Mouse (Mus musculus): Measurements from ENCODE around the gene Kif23.

Kif23 gene

DNA sequence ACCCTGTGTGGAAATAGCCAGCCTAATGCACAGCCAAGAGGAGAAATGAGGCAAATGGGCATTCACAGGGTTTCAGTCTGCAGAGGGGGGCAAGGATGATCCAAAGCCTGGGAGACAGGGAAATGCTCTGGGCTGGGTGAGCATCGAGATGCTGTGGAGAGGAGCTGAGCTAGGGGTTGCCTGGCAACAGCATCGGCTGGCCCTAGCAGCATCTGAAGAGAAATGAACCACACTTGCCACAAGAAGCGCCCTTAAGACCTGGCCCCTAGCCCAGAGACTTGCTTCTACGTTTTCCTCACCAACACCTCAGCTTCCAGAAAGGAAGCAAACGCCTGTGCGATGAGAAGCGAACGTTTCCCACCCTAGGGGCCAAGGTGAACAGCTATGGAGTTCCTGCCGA, 44.1 kb downstream of the Kif23 start:
- no peak for DNase-seq

DNA sequence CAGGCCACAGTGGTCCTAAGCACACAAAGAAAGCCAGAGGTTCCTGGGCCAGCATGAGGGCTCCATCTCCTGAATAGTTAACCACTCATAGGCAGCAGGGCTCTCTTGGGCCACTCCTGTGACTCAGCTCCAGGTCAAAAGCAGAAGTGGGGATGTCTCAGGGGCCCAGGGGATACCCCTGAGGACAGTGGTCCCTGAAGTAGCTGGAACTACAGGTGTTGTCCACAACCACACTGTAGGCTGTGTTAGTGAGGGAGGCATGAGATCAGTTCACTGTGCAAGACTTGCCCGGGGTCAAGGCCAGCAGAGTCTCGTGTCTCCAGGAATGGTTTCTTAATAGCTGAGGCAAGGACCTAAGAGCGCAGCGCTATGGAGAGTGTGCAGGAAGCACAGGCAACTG, 45.0 kb downstream of the Kif23 start:
- no peak for DNase-seq

DNA sequence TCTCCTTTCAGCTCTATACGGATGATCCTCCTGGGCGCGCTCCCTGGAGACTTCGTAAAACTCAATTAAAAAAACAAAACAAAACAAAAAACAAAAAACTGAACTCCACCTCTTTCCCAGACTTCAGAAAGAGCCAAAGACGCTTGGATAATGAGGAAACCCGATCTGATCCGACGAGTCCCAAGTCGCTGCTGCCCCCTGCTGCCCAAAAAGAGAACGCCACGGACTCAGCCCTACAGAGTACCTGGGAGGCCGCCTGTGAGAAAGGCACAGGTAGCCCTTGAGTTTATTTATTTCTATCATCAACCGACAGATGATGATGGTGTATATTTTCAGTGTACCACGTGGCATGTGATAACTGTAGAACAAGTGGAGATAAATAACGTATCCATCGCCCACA, 46.8 kb downstream of the Kif23 start:
- DNase-seq: peak; percentile 85

DNA sequence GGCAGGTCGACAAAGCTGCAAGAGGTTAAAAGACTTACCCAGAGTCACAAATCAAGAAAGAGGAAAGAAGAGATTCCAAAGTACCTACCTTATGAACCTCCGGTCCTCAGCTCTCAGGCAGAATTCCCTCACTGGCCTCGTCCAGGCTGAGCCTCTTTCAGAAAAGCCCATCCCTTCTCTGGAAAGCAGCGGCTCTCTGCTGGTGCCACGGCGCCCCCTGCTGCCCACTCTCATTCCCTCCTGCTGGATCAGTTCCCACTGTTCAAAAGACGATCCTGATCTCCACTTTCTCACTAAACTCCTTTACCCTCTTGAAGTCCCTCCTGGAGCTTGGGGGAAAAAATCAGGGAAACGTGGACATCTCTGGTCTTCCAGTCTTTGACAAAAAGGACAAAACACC, 48.2 kb downstream of the Kif23 start:
- peak; percentile 89 for DNase-seq

DNA sequence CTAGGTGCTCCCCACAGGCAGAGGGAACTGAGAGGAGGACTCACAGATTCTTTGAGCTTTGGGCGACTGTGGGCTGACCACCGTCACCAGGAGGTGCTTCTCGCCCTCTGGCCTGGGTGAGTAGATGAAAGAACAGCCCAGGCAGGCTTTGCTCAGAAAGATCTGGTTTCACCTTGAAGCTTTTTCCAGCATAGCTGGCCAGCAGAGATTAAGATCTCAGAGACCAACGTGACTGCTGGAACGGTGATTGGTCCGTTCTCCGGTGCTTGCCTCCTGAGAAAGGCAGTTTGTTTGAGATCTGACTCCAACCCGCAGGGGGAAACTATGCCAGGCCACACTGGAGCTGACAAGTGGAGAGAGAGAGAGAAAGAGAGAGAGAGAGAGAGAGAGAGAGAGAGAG, 51.6 kb downstream of the Kif23 start:
- DNase-seq: no peak

DNA sequence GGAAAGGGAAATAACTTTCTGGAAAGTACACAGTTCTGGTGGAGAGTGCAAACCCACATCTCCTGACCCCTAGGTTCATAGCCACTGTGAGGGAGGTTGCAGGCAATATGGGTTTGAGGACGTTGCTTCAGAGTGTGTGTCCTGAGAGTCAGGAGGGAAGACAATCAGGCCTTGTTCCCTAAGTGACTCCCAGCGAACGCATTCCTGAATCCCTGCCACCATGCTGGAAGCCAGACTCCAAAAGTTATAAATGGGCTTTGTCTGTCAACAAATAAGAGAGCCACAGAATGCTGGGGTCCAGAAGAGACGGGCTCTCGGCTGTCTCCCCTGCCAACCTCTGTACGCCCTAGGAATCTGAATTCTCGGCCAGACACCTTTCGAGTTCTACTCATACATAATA, 56.7 kb downstream of the Kif23 start:
- DNase-seq: no peak

DNA sequence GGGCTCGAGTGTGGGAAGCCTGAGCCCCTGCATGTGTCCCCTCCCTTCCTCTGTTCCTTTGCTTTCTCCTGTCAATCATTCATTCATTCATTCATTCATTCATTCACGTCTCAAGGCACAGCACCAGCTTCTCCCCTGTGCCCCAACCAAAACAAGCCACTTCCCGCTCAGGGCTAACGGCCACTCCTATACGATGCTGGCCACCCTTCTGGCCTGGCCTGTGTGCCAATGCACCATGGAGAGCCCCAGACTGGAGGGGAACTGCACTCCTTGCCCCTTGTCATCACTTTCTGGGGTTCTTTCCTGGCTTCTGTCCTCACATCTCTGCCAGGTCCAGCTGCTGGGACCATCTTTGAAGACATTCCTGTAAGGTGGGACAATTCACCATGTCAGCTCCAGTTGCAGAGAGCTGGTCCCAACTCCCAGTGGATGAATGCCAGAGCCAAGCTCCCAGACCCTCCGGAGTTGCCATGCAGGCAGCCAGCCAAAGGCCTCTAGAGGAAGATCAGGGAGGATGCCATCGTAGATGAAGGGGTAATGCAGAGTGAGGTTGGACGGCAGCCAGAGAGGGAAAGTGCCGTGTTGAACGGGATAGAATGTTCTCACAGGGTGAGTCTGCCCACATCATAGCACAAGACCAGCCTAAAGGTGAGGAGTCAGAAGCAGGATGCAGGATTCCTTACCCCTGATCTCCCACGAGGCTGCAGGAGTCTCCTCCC, 58.8 kb downstream of the Kif23 start:
- DNase-seq: no peak

DNA sequence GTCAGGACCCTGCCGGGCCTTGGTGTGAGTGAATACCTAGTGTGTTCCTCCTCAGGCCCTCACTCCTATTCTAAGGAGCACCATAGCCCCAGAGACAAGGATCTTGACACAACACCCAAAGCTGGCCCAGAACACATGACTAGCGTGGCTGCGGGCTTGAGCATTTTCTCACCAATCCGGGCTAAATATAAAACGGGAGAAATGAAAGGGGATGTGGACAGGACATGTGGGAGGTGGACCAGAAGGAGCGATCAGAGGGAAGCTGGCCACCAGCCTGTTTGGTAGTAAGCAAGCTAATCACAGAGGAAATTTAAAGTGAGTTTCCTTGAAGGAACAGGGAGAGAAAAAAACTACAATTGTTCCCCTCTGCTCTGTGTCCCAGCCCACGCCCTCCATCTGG, 60.6 kb downstream of the Kif23 start:
- DNase-seq: no peak

DNA sequence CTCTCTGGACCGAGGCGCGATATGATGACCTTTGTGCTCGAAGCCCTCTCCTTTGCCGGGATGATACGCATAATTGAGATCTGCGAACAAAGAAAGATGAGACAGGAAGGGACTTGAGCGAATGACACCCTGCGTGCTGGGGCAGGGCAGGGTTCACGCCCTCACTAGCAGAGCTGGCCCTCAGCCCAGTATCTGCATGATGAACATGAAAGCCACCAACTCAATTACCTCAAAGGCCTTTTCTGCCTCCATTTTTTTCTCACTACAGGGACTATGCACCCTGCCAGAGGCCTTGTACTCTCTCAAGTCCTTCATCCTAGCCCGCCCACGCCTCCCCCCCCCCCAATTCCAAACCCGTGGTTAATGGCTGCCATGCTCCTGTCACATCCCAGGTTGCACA, 61.6 kb downstream of the Kif23 start:
- no peak for DNase-seq

DNA sequence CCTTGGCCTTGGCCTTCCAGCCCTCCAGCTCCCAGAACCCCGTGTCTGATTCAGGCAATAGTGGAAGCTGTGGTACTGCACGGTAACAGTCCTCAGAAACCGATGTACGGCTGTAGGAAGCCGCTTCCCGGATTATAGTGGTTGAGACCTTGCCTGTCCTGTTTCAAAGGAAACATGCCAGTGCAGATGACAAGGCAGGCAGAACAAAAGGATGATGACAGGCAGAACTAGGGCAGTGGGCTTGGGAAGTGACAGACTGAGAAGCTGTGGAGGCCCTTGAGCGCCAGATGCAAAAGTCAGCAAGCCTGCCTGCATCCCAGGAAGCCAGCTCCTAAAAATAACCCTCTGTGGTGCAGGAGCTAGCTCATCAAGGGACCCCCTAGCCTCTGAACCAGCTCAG, 62.2 kb downstream of the Kif23 start:
- no peak for DNase-seq

DNA sequence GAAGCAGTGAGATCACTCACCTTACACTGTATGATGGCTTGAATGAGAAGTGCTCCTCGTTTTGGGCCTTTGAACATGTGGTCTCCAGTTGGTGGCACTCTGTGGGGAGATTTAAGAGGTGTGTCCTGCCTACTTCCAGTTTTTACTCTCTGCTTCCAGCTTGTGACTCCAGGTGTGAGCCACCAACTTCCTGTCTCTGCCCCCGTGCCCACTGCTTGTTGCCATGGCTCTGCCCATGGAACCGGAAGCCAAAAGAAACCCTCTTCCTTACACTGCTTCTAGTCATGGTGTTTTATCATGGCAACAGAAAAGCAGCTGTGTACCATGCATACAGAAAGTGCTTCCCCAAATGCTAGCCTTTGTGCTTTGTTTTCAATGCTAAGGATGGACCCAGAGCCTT, 64.4 kb downstream of the Kif23 start:
- no peak for DNase-seq

DNA sequence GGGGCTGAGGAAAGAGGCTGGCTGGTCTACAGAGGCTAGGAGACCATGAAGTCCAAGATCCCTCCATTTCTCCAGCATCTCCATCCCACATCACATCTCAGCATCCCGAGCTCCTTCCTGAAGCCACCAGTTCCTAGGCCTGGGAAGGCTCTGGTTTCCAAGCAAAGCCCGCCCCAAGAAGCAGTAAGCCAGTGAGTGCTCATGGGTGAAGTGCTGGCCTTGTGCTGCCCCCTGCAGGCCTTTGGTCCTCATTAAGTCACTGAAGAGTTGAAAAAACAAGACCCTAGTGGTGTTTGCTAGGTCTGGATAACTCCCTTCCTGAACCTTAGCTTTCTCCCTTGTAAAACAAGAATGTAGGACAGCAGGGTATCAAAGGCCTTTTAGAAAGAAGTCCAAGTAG, 67.7 kb downstream of the Kif23 start:
- peak; percentile 89 for DNase-seq

DNA sequence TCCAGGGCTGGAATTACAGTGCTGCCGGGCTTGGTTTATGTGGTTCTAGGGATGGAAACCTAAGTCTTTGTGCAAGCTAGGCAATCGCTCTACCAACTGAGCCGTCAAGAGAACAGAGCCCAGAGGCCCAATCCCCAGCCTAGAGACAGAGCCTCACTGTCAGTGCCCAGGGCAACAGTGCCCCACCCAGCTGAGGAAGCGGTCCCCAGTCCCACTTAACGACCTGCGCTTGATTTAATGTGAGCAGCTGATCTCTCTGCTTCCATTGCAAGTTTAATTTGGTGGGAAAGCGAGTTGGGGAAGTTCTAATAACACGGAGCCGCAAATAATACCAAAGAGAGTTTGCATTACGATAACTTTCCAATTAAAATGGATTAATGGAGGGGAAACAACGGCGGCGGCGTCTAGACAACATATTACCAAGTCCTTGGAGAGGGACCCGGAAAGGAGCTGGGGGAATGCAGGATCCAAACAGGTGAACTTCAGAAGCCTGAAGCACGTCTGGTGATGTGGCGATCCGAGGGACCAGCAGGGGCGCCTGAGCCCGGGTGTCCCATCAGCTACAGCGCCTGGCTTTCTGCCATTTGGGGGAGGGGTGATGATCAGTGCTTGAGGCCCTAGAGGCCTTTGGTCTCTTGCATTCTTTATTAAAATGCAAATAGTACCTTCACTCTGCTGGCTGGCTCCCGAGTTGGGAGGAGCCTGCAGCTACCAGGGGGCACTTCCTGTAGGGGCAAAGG, 69.0 kb downstream of the Kif23 start:
- DNase-seq: peak; percentile 73

DNA sequence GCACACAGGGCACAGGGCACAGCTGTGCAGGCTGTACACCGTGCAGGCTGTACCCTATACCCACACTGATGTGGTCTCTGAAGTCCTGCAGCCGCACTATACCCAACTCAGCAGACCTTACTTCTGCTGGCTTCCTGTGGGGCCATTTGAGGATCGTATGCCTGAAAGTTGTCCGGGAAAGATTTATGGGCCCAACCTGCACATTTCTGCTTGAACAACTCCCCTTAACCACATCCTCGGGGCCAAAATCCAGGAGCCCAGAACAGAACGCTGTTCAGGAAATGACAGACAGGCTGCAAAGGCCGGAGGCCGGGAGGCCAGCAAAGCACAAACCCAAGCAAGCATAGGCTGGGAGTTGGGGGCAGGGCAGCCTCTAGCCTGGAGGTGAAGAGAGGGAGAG, 73.2 kb downstream of the Kif23 start:
- DNase-seq: peak; percentile 62

DNA sequence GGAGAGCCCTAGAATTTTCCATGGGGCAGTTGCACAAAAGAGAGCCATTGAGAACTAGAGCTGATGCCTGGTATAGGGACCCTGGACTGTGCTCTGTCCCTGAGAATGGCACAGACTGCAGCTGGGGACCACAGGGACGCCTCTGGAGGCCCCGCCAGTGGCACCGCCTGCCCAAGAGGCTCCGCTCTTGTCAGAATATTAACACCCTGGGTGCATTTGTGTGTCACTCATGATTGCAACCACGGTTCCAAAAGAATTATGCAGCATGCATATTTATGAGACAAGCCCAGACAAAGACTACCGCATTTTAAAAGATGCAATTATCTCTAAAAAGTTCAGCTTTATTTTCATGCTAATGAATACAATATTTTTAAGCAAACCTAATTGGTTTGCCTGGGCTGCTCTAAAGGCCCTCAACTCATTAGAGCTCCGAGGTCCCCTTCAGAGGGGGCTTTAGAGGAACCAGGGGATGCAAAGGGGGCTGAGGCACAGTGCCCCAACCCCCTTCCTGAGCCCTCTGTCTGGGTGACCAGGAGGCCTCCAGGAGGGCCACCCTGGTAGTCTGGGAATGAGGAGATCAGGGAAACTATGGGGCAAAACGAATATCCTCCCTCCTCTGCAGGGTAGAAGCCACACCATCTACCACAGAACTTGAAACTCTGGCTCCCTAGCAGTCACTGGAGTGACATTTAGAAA, 74.2 kb downstream of the Kif23 start:
- peak; percentile 70 for DNase-seq

DNA sequence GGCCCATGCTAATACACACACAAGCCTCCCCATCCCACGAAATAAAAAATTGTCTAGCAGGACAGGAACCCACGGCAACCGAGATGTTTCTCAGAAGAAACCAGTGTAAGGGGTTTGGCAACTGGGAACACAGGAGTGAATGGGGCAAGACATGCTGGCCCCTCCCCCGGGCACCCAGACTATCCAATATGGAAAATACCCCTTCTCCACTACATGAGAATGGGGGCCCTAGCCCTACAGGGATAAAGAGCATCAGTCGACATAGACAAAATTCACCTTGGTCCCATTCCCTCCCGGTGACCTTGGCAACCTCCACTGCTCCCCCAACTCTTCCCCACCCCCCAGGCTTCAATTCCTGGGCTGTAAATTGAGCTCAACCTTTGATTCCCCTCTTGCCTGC, 74.7 kb downstream of the Kif23 start:
- DNase-seq: no peak

DNA sequence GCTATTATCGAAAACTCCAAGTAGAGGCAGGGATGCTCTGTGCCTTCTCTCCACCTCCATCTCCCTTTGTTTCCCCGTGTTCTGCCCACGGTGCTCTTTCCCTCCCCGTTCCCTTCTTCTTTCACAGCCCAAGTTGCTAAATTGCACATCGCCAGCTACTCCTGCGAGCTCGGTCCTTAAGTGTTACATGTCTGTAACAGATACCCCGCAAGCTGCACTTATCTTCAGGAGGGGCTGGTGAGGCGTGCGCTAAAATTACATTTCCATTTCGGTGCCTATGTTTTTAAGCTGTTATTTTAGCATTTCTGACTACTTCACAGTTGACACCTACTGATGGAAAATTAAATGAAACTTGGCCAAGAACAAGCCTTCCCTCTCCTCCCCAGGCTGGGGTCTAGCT, 78.9 kb downstream of the Kif23 start:
- DNase-seq: no peak

All from embryo, embryonic 11 days (tissue).